Mouse (Mus musculus): ENCODE measurements around the gene Cep85l.

Gene Cep85l

DNA sequence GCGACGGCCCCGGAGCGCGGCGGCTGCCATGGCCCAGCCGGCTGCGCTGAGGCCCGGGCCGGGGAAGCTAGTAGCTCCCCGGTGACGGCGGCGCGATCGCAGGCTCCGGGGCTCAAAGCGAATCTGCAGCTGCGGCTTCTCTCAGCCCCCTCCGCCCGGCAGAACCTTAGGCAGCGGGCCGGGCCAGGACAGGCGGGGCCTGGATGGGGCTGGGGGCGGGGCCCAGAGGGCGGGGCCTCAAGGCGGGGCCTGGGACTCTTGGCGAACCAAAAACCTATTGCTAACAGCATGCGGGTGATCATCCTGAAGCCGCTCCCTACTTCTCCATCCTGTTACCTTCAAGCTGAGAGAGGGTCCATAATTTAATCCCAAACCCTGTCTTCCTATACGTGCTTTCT, at the start of gene Cep85l:
Gene Cep85l, minus strand, starts transcription at position 239 of the 398 bp plus-strand sequence.
- DNase-seq (ENCODE audit: low spot score), result peak; percentile 79

DNA sequence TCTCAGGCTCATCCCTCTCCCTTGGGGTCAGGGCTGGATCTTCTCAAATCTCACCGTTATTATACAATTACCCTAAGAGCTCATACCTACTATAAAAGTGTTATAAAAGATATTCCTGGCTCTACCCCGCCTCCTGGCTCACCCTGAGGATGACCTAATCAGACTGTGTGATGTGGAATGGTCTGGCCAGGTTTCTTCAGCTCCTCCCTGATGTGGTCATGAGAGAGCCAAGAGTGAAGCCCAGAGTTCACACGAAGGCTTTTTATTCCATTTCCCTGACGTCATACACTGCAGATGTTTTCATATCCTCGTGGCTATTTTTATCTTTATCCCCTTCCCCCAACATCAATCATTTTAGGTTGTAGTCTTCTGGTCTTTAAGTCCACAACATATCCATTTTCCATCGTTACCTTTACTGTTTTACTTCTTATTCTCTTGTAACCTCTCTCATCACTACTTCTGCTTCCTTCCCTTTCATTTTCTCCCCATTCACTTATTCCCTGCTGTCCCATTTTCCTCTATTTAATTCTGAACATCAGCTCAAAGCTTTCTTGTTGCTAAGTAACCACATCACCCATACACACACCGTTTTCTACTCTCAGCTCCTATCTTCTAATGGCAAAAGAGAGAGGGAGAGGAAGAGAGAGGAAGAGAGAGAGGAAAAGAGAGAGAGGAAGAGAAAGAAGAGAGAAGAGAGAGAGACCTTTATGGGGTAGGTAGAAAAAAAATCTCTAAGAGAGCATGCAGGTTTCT, 49.1 kb upstream of the Cep85l start:
- DNase-seq (ENCODE audit: low spot score), result no peak

DNA sequence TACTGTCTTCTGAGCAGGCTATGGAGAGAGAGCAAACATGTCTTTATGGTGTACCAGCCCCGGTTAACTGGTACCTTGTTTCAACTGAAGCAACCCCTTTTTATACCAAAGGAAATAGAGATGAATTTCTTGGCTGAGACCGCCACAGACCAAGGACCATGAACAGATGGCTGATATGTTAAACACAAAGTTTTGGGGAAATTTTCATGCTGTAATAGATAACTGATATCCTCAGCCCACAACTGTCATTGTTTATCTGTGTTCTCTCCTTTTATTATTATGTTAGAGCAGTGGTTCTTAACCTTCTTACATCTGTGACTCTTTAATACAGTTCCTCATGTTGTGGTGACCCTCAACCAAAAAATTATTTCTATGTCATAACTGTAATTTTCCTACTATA, 46.8 kb upstream of the Cep85l start:
- no peak for DNase-seq (ENCODE audit: low spot score)

DNA sequence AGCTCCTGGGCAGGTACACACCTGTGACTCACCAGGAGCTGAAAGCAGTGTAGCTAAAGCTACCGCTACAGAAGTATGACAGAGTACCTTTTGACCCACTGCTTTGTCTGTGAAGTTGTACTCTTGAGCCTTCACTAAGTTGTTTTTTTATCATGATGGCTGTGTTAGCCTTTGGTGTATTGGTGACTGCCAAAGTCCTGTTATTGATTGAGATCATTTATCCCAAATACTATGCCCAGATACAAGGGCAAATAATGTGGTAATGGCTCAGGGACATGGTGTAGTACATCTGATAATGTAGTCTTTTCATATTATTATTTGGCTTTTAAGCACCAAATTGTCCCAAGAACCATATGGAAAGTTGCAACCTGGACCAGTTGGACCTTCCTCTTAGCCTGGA, 43.3 kb upstream of the Cep85l start:
- DNase-seq (ENCODE audit: low spot score), result no peak

DNA sequence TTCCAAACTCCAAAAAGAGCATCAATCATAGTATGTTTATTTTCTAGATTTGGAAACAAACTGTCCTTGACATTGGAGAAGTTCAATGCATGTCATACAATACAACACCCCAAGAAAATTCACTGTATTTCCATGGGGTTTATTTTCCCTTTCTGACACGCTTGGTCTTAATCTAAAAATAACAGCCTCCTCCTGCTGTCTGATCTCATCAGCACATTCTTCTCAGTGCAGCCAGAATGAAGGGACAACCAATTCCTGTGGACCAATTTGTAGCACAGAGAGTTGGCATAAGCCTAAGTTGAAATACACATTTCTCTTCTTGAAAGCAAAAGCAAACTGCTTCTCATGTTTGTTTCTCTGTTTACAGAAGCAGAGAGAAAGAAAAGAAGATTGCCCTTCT, 42.5 kb upstream of the Cep85l start:
- no peak for DNase-seq (ENCODE audit: low spot score)

DNA sequence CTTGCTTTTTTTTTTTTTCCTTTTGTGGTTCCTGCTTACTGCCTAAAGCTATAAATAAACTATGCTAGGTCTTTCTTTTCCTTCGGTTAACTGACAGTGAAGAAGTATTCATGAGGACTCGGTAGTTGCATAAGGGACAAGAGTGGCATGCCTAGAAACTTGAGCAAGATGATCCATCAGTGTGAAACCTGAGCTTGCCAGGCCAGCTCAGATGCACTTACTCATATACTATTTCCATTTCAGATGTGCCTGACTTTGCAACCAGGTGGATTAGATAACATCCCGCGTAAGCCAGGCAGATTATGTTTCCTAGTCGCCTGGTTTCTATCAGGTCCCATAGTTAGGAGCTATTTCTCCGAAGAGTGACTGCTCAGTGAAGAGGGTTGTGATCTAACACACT, 41.9 kb upstream of the Cep85l start:
- no peak for DNase-seq (ENCODE audit: low spot score)

DNA sequence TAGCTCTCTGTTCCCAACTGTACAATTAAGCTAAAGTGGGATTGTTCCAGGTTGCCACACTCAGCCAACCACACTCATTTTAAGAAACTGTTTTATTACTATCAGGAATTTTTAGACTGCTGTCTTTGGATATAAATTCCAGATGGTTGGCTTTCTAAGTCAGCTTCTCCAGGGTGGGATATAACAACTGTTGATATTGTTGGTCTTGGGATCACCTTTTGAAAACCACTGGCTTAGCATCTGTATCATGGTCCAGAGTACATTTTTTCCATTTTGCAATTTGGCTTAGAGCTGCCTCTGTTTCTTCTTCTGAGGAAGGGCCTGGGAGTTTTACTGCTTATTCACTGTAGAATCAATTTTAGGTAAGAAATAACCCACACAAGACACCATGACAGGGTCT, 40.3 kb upstream of the Cep85l start:
- no peak for DNase-seq (ENCODE audit: low spot score)

DNA sequence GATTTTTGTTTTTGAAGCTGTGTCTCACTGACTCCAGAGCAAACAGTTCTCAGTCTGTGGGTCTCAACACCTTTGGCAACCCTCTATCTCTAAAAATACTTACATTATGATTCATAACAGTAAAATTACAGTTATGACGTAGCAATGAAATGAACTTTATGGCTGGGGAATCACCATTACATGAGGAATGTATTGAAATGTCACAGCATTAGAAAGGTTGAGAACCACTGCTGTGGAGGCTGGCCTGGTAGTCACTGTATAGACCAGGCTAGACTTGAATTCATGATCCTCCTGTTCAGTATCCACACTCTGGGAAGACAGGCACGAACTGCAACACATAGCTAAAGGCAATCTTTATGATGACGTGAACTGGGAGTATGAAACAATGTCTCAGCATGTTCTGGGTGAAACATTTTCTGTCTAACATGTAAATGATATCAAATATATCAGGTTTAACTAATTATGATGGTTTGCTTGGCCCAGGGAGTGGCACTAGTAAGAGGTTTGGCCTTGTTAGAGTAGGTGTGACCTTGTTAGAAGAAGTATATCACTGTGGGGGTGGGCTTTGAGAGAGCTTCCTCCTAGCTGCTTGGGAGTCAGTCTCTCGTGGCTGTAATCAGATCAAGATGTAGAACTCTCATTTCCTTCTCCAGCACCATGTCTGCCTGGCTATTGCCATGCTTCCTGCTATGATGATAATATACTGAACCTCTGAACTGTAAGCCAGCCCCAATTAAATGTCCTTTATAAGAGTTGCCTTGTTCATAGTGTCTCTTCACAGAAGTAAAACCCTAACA, 39.6 kb upstream of the Cep85l start:
- no peak for DNase-seq (ENCODE audit: low spot score)

DNA sequence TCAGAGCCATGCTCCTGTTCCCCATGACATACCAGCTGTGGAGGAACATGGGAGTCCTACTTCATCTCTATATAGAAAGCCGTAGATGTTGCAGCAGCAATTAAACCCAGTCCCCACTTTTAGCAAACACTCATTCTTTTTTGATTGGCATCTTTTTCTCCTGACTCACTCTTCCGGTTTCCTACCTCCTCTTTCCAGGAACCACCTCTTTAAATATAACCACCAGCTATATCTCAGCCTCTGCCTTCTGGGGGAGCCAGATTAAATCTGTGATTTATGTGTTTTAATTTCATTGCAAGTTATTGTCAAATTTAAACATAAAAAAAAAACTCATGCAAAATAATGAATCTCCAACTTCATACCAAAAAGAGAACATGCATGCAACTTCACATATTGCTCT, 37.3 kb upstream of the Cep85l start:
- DNase-seq (ENCODE audit: low spot score), result no peak

DNA sequence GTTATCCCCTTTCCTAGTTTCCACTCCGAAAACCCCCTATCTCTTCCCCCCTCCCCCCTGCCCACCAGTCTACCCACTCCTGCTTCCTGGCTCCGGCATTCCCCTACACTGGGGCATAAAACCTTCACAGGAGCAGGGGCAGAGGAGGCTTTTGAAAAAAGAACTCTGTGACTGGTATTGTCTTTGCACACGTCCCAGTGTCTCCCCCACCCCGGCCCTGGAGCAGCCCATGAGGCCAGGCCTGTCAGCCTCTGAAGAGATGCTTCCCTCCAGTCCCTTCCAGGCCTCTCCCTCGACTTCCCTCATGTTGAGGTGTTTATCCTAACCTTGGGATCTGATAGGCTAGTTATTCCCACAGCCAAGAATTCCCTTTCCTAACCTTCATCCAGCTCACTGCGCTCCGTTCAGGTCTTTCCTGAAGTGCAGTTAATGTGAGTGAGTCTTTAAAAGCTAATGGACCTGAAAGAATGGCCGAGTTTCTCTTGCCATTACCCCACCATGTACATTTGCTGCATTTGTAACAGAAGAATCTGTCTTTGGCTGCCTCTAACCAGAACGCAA, 36.5 kb upstream of the Cep85l start:
- no peak for DNase-seq (ENCODE audit: low spot score)

DNA sequence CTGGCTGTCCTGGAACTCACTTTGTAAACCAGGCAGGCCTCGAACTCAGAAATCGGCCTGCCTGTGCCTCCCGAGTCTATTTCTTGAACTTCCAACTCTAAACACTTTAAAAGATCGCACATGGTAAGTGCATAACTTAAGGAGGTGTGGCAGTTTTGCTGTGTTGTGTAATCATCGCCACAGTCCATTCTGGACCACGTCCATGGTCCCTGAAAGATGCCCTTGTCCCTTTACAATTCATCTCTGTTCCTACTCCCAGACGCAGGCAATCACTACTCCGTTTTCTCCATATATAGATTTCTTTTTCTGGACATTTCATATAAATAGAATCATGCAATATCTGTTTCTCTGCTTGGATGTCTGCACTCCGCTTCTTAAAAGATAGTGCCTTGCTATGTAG, 35.5 kb upstream of the Cep85l start:
- no peak for DNase-seq (ENCODE audit: low spot score)

DNA sequence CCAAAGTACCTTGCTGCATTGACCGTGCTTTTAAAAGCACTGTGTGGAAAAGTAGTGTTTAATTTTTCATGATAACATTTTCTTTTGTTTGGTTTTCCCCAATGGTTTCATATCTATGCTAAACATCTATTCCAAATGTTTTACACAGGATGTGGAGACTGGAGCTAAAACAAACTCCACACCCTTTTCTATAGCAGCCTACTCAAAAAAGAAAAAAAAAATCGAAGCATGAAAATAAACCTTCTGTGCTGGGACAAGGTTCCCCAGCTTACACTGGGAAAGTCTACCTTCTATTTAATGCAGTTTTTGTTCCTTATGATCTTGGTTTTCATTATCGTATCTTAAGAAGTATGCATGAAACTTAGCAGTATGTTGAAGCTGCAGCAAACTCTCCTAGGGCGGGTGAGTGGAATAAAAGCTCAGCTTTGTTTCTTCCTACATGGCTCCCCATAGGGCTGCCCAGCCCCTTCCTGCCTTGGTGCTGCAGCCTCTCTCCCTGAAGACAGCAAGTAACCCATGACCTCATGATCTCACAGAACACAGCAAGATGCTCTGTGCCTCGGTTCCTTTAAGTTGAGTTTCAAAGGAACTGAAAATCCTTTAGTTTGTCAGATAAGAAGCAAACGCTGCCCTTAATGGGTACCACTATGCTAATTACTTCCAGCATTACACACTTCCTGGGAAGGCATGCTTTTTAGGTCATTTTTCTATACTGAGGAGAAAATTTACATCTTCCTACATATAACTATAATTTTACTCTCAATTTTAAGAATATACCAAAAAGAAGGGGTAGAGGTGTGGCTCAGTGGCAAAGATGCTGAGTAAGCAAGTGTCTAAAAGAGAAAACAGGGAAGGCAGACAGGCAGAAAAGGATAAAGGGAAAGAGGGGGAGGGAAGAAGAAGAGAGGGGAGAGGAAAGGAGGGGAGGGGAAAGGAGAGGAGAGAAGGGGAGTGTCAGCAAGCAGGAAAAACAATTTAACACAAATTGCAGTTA, 34.6 kb upstream of the Cep85l start:
- DNase-seq (ENCODE audit: low spot score), result no peak

DNA sequence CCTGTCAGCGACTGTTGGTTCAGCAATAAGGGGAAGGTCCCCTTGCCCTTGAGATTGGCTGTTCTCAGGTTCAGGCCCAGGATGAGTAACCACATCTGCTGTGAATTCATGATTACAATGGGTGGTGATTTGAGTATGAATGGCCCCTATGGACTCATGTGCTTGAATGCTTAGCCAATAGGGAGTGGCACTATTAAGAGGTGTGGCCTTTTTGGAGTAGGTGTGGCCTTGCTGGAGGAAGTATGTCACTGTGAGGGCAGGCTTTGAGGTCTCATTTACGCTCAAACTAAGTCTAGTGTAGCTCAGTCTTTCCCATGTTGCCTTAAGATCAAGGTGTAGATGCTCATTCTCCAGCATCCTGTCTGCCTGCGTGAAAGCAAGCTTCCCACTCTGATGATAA, 33.2 kb upstream of the Cep85l start:
- no peak for DNase-seq (ENCODE audit: low spot score)

DNA sequence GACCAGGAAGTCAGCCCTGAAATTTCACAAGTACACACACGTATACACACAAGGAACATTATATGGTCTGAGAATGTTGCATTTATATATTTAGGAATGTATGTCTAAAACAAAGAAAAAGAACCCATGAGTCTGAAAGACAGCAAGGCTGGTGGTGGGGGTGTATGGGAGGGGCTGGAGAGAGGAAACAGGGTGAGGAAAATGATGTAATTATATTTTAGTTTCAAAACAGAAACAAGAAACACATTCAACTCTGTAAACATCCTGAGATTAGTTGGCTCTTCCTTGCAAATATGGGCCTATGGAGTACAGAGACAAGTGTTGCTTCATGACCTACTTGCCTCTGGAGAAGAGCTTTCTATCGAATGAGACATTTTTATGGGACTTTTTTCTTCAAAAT, 32.4 kb upstream of the Cep85l start:
- no peak for DNase-seq (ENCODE audit: low spot score)

DNA sequence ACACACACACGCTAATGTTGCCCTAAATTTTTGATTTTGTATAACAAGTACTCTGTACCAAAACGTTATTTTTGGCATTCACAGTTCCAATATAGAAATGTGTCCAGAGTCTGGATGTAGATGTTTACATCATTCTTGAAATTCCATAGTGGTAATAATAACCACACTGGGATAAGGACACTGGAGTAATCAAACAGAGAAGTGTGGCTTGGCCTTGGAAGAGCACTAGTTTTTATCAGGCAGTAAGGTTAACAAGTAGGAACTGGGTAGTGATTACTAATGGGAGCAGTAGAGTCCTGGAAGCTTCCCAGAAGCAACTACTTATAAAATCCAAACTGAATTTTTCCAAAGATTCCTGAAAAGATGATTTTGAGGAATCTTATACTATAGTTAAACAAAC, 31.1 kb upstream of the Cep85l start:
- DNase-seq (ENCODE audit: low spot score), result no peak

DNA sequence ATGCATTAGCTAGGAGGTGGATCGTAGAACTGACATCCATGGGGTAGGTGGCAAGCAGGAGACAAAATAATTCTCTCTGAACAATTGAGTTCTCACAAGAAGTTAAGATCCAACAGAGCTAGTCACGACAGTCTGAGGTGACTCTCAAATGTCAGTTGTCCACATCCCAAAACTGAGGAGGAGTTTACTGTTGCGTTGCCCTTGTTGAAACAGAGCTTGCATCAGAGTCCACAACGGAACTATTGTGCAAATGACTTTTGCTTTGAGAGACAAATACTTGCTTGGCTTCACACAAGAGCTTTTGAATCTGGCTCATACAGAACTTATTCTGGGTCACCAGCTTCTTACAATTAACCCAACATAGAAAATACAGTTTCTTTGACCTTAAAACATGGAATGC, 27.7 kb upstream of the Cep85l start:
- no peak for DNase-seq (ENCODE audit: low spot score)

DNA sequence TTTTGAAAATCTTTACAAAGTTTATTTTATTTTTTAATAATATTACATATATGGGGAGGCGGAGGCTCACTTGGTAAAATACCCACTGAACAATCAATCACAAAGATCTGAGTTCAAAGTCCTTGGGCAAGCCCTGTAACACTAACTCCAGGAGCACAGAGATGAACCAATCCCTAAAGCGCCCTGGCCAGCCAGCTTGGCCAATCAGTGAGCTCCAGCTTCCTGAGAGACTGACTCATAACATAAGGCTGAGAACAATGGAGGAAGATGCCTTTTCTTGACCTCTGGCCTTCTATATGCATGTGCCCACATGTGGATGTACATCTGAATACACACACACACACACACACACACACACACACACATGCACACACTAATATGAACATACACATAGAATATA, 27.1 kb upstream of the Cep85l start:
- no peak for DNase-seq (ENCODE audit: low spot score)

DNA sequence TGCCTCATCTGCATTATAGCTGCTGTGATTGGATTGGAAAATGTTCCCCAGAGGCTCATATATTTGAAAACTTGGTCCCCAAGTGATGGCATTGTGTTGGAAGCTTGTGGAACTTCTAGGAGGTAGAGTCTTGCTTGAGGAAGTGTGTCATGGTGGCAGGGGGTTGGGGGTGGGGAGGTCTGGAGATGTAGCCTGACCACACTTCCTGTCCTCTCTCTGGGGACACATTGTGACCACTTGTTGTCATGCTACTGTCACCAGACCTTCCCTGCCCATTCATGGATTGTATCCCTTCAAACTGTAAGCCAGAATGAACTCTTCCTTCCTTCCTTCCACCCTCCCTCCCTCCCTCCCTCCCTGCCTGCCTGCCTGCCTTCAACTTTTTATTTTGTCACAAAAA, 22.5 kb upstream of the Cep85l start:
- no peak for DNase-seq (ENCODE audit: low spot score)

DNA sequence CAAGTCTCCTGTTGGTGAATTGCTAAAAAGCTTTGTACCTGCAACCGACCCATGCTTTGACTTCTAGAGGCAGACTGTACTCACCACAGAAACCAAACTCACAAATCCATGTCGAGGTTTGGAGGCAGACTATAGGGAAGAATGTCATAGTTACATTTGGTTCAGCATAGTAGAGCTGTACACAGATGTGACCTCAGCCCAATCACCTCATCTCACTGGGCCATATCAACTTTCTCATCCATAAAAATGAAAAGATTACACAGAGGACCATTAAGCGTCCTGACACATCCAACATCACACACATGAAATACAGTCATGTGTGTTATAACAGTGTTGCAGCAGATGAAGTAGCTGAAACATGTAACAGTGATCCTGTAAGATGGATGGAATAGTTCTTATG, 19.3 kb upstream of the Cep85l start:
- DNase-seq (ENCODE audit: low spot score), result no peak

DNA sequence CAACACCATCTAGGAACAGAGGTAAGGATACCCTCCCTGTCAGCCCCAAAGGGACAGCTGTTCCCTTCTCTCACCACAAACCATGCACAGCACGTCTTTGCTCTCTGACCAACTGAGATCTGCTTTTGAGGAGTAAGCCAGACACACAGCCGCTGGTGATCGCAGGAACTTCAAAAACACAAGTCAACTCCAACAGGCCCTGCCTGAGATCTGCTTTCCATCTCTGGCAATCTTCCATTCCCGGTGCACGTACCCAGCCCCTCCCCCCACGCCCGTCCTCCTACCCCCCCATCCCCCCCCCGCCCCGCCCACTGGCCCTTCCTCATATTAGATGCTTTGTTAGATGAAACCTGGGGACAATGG, 18.8 kb upstream of the Cep85l start:
- DNase-seq (ENCODE audit: low spot score), result no peak

DNA sequence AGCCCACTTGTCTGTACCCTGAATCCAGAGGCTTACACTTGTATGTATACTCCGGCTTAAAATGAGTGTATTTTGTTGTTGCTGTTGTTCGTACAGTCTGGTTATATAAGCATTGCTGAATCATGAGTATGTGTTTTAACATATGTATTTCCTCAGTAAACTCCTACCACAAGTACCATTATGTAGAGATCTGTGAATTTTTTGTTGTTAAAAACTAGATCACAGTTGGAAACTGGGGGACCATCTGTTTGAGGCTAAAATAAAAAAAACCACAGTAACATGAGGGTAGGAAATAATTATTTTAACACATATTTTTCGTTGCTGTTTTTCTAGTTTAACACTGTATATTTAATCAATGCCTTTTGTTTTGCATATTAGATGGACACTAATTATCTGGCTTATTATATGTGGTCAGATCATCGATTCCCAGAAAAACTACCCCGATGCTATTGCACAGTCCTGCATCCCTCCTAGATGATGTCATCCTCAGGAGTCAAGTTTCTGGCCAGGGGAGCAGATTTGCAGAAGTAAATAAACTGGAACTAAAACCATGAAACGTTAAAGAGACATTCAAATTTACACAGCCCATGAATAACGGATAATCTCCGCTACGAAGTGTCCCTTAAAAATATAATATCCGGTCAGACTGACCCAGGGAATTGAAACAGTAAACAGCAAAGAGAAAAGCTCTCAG, 18.2 kb upstream of the Cep85l start:
- DNase-seq (ENCODE audit: low spot score), result no peak
